In the genomic region with DNA sequence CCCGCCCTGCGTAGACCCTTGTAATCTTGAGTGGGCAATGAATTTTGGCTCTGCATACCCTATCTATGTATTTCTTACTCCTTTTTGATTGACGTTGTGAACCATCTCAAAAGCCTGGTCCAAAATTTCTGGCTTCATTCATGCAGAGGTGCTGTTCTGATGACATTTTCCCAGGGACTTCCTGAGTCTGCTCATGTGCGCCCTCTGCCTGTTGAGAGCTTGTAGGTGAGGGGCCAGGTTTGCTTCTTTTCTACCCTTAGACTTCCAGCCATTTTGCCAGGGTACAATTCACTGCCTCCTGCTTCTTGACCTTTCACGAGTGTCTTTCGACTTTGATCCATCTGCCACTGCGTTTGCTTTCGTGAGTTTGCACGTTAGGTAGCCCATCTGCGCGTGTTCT, we compare ENCODE assay signal across 12 mouse cellular contexts. TPM values are rescaled to one million over a fixed set of nuclear protein-coding genes. Genes with fewer than 3 reads are reported as not detected.
DNase-seq lines count a peak whose midpoint lies in the region; ATAC-seq and TF ChIP-seq lines count a peak whose summit lies in the region.
"Not testable (repeated sequence)": the region's sequence is repeated elsewhere in the genome, so short reads cannot be mapped to it uniquely, and the experiment has no call there.
"Had no signal": no experiment of that assay in that cellular context is flagged by ENCODE, and none has a peak within 500 bp of the region (broad histone marks: within the 10 kb centered on the region; RNA-seq: fewer than 3 reads in every experiment).

No protein-coding gene starts in this region.

- not testable (repeated sequence) for TF ChIP-seq EP300 in ES-Bruce4 (IDR thresholded peaks at IDR 0.05; ENCODE audit: insufficient read depth, low read depth, low read length); heart, postnatal 0 days (IDR thresholded peaks at IDR 0.05; ENCODE audit: low read depth)

- H3K9me3 ChIP-seq in ES-Bruce4 (replicated peaks; ENCODE audit: control insufficient read depth, insufficient read depth, low read length, poor library complexity, severe bottlenecking); forebrain, embryonic 10.5 days; heart, postnatal 0 days (replicated peaks; ENCODE audit: control insufficient read depth, low read length); intestine, postnatal 0 days (ENCODE audit: control insufficient read depth); limb, embryonic 11.5 days (ENCODE audit: control insufficient read depth, low read length); midbrain, embryonic 14.5 days (ENCODE audit: control insufficient read depth, low read length): not testable (repeated sequence)

- not testable (repeated sequence) for H3K9ac ChIP-seq in ES-Bruce4 (ENCODE audit: low read depth, poor library complexity, severe bottlenecking); heart, postnatal 0 days (replicated peaks; ENCODE audit: low read depth, low read length); intestine, postnatal 0 days (ENCODE audit: low read depth, low read length); limb, embryonic 11.5 days (ENCODE audit: low read length); midbrain, embryonic 14.5 days (replicated peaks; ENCODE audit: low read length)

- not testable (repeated sequence) for H3K4me3 ChIP-seq in ES-Bruce4 (ENCODE audit: low read depth, low read length); forebrain, embryonic 10.5 days; heart, postnatal 0 days (ENCODE audit: low read depth, low read length); intestine, postnatal 0 days (ENCODE audit: low read depth, low read length); limb, embryonic 11.5 days (ENCODE audit: low read depth, low read length); midbrain, embryonic 14.5 days (replicated peaks; ENCODE audit: low read depth, low read length)

- TF ChIP-seq POLR2A in ES-Bruce4 (IDR thresholded peaks at IDR 0.05; ENCODE audit: insufficient read depth, low read length) = not testable (repeated sequence)

- not testable (repeated sequence) for H3K4me2 ChIP-seq in heart, postnatal 0 days (ENCODE audit: low read depth, low read length); intestine, postnatal 0 days (replicated peaks; ENCODE audit: low read depth); limb, embryonic 11.5 days (ENCODE audit: low read depth, severe bottlenecking)
- peak overlapping the region; percentile 25 for H3K4me2 ChIP-seq in midbrain, embryonic 14.5 days (ENCODE audit: low read length)

- not testable (repeated sequence) for H3K27me3 ChIP-seq in ES-Bruce4 (ENCODE audit: control insufficient read depth, insufficient read depth, low read length, poor library complexity, severe bottlenecking); forebrain, embryonic 10.5 days (ENCODE audit: poor library complexity, severe bottlenecking); heart, postnatal 0 days (ENCODE audit: control insufficient read depth, insufficient read depth, low read length); intestine, postnatal 0 days (replicated peaks; ENCODE audit: control insufficient read depth, insufficient read depth, low read length); limb, embryonic 11.5 days (ENCODE audit: control insufficient read depth, insufficient read depth, low read length); midbrain, embryonic 14.5 days (ENCODE audit: control insufficient read depth, insufficient read depth, low read length)

- not testable (repeated sequence) for H3K27ac ChIP-seq in ES-Bruce4 (ENCODE audit: insufficient read depth, low read length); forebrain, embryonic 10.5 days; heart, postnatal 0 days (ENCODE audit: low read depth); intestine, postnatal 0 days (ENCODE audit: low read depth, low read length); limb, embryonic 11.5 days (replicated peaks; ENCODE audit: low read depth, low read length); midbrain, embryonic 14.5 days (replicated peaks; ENCODE audit: low read depth, low read length)

- WGBS in forebrain, embryonic 10.5 days = 9% methylated on average over 10 of the region's 11 CpGs
- WGBS in heart, postnatal 0 days = 11% methylated on average over 9 of the region's 11 CpGs
- WGBS in intestine, postnatal 0 days = 11% methylated on average over 9 of the region's 11 CpGs
- WGBS in limb, embryonic 11.5 days = 9% methylated on average over 9 of the region's 11 CpGs
- WGBS in midbrain, embryonic 14.5 days = 10% methylated on average over 9 of the region's 11 CpGs

- not testable (repeated sequence) for H3K36me3 ChIP-seq in ES-Bruce4 (ENCODE audit: control insufficient read depth, insufficient read depth, low read length, poor library complexity, severe bottlenecking); forebrain, embryonic 10.5 days (replicated peaks); heart, postnatal 0 days (replicated peaks; ENCODE audit: control insufficient read depth, insufficient read depth, low read length); intestine, postnatal 0 days (ENCODE audit: control insufficient read depth, insufficient read depth); limb, embryonic 11.5 days (ENCODE audit: control insufficient read depth, insufficient read depth, low read length); midbrain, embryonic 14.5 days (ENCODE audit: control insufficient read depth, insufficient read depth, low read length)

- peak; percentile 30 for TF ChIP-seq CTCF in ES-Bruce4 (IDR thresholded peaks at IDR 0.05; ENCODE audit: low read depth, low read length)
- TF ChIP-seq CTCF in heart, postnatal 0 days (IDR thresholded peaks at IDR 0.05; ENCODE audit: low read depth) = peak; percentile 52
- TF ChIP-seq CTCF in intestine, postnatal 0 days (IDR thresholded peaks at IDR 0.05; ENCODE audit: low read depth) = peak; percentile 63

- ATAC-seq in heart, postnatal 0 days (ENCODE audit: insufficient read depth, low read depth); intestine, postnatal 0 days; limb, embryonic 11.5 days (ENCODE audit: insufficient number of reproducible peaks, low FRiP score, low TSS enrichment, low read depth); midbrain, embryonic 14.5 days (ENCODE audit: low FRiP score, low TSS enrichment): not testable (repeated sequence)

- DNase-seq in cerebellum, postnatal 14 days = peak; percentile 36 to 56
- peak; percentile 14 for DNase-seq in forebrain, embryonic 10.5 days (ENCODE audit: extremely low spot score, low spot score)
- peak; percentile 6 for DNase-seq in heart, postnatal 0 days (ENCODE audit: low spot score)
- DNase-seq in limb, embryonic 11.5 days (ENCODE audit: low spot score) = peak; percentile 41
- DNase-seq in midbrain, embryonic 14.5 days = peak; percentile 71
- DNase-seq in right cerebral cortex, postnatal 14 days = peak; percentile 16

- not testable (repeated sequence) for H3K4me1 ChIP-seq in ES-Bruce4 (ENCODE audit: control insufficient read depth, insufficient read depth, low read length); forebrain, embryonic 10.5 days; heart, postnatal 0 days (ENCODE audit: control insufficient read depth, insufficient read depth); intestine, postnatal 0 days (replicated peaks; ENCODE audit: control insufficient read depth, insufficient read depth, low read length); limb, embryonic 11.5 days (ENCODE audit: control insufficient read depth, insufficient read depth, low read length); midbrain, embryonic 14.5 days (ENCODE audit: control insufficient read depth, insufficient read depth, low read length)

RNA-seq across cellular contexts. Expression of a gene that starts 1.1 kb away (rescaled TPM):
- 3.2 and 4.1 TPM in 2 replicates for polyA plus RNA-seq in ES-Bruce4 (2011; ENCODE audit: insufficient read depth, insufficient read length, low read depth, missing spikeins)
- 9.5 and 9.9 TPM in 2 replicates for polyA plus RNA-seq in forebrain, embryonic 10.5 days (2016; fragmentation: Nextera tagmentation; extraction: Ambion mirVana)
- 1.3 and 1.4 TPM in 2 replicates for total RNA-seq in heart, postnatal 0 days (2014; rRNA removed; ENCODE audit: low replicate concordance)
- 10.9 and 11.2 TPM in 2 replicates for polyA plus RNA-seq in heart, postnatal 0 days (2015; fragmentation: Nextera tagmentation; extraction: Ambion mirVana)
- polyA plus RNA-seq in intestine, postnatal 0 days (2015; fragmentation: Nextera tagmentation; extraction: Ambion mirVana) = 10.3 and 13.0 TPM in 2 replicates
- polyA plus RNA-seq in limb, embryonic 11.5 days (2014; fragmentation: Nextera tagmentation; extraction: Ambion mirVana) = 7.2 and 7.7 TPM in 2 replicates
- polyA plus RNA-seq in midbrain, embryonic 14.5 days (2014; fragmentation: Nextera tagmentation; extraction: Ambion mirVana) = 24.7 and 32.4 TPM in 2 replicates
- total RNA-seq: neutrophil, adult 5-6 weeks had no signal

RNA-seq across cellular contexts. Expression of a gene that starts 21.3 kb away (rescaled TPM):
- polyA plus RNA-seq in ES-Bruce4 (2011; ENCODE audit: insufficient read depth, insufficient read length, low read depth, missing spikeins) = not detected in 2 replicates
- not detected in 2 replicates for polyA plus RNA-seq in forebrain, embryonic 10.5 days (2016; fragmentation: Nextera tagmentation; extraction: Ambion mirVana)
- total RNA-seq in heart, postnatal 0 days (2014; rRNA removed; ENCODE audit: low replicate concordance) = not detected in 2 replicates
- not detected in 2 replicates for polyA plus RNA-seq in heart, postnatal 0 days (2015; fragmentation: Nextera tagmentation; extraction: Ambion mirVana)
- not detected in 2 replicates for polyA plus RNA-seq in intestine, postnatal 0 days (2015; fragmentation: Nextera tagmentation; extraction: Ambion mirVana)
- not detected in 2 replicates for polyA plus RNA-seq in limb, embryonic 11.5 days (2014; fragmentation: Nextera tagmentation; extraction: Ambion mirVana)
- 0.72 TPM in 1 of 2 replicates, not detected in the other for polyA plus RNA-seq in midbrain, embryonic 14.5 days (2014; fragmentation: Nextera tagmentation; extraction: Ambion mirVana)
- total RNA-seq: gastrocnemius, adult 18-20 months; neutrophil, adult 5-6 weeks had no signal
- polyA plus RNA-seq: kidney, embryonic 14.5 days; liver, embryonic 13.5 days had no signal

Comparison
In these comparisons a context has a peak if more than half of its experiments do, and no peak if none do; other contexts are left out.
1. DNase-seq: peak in every context shown above with its lines; median percentile 71 in midbrain, embryonic 14.5 days; 46 in cerebellum, postnatal 14 days; 41 in limb, embryonic 11.5 days; 16 in right cerebral cortex, postnatal 14 days; 14 in forebrain, embryonic 10.5 days; 6 in heart, postnatal 0 days.